Mouse (Mus musculus) myocyte (in vitro differentiated cells): ENCODE measurements around the gene Smpd3.

Experiments used
- E2F4 ChIP-seq: IDR thresholded peaks from one replicate; pipeline ENCODE4 v1.6.1; 2011; ENCODE audit warnings: mild to moderate bottlenecking, control low read depth, moderate library complexity; ENCODE audit not compliant: insufficient read depth
- MAX ChIP-seq: IDR thresholded peaks from one replicate; pipeline ENCODE4 v1.6.1; 2011; ENCODE audit warnings: low read depth, mild to moderate bottlenecking, control low read depth
- POLR2A ChIP-seq: IDR thresholded peaks from one replicate; pipeline ENCODE4 v1.6.1; 2011; ENCODE audit warnings: low read depth, mild to moderate bottlenecking, control low read depth, moderate library complexity; ENCODE audit not compliant: insufficient read length
- POLR2AphosphoS2 ChIP-seq: IDR thresholded peaks from one replicate; pipeline ENCODE4 v1.6.1; 2011; ENCODE audit warnings: low read depth, control low read depth; ENCODE audit not compliant: insufficient read length
- REST ChIP-seq: IDR thresholded peaks from one replicate; pipeline ENCODE4 v1.6.1; 2011; ENCODE audit warnings: mild to moderate bottlenecking, control low read depth, moderate library complexity; ENCODE audit not compliant: insufficient read depth, insufficient read length
- TCF12 ChIP-seq: IDR thresholded peaks from one replicate; pipeline ENCODE4 v1.6.1; 2011; ENCODE audit warnings: mild to moderate bottlenecking, control low read depth; ENCODE audit not compliant: poor library complexity, insufficient read depth, severe bottlenecking
- USF1 ChIP-seq: IDR thresholded peaks from one replicate; pipeline ENCODE4 v1.6.1; 2011; ENCODE audit warnings: low read depth, mild to moderate bottlenecking, control low read depth, moderate library complexity

- TF ChIP-seq E2F4 = no peak
- no peak for TF ChIP-seq POLR2A
- no peak for TF ChIP-seq MAX
- no peak for TF ChIP-seq TCF12
- TF ChIP-seq POLR2AphosphoS2 = no peak
- TF ChIP-seq USF1 = no peak
- no peak for TF ChIP-seq REST
Measured at GRCm38 (mm10) chr8:106336561-106336960, 1.2 kb downstream of the Smpd3 start.
